Mouse (Mus musculus) cerebellum, postnatal 10 days (tissue): ENCODE results near the gene Pgrmc1.
"Not testable (repeated sequence)": the region's sequence is repeated elsewhere in the genome, so short reads cannot be mapped to it uniquely, and the experiment has no call there.

ENCODE experiments used
- DNase-seq, 2 experiments: peaks; one replicate each; pipeline ENCODE4 v3.0.0; 2021; ENCODE audit warnings: mixed read lengths in 2 of 2

The Pgrmc1 gene

DNA sequence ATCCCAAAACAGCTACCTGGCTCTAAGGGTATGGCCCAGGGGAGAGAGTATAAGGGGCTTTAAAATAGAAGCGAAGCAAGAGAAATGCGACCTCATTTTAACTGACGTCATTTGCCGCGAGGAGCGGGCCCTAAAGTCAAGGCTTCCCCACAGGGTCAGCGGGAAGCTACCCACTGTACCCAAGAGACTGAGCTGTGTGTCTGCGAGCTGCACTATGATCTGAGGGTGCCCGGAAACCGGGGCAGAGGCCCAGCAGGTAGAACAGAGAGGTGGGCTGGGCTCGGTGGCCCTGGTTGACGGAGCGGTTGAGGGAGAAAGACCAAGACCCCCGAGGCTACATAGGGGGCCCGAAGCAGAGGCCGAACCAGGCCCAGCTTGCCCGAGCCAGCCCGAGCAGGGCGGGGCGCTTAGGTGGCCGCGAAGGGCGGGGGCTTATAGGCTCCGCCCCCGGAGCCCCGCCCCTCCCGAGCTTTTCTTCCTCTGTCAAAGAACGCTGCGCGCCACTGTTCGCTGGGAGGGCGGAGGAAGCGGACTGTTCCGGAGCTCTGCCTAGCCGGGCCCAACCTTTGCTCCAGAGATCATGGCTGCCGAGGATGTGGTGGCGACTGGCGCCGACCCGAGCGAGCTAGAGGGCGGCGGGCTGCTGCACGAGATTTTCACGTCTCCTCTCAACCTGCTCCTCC, at the start of gene Pgrmc1:
Pgrmc1 (plus strand) TSS at position 500 of the 683 bp plus-strand sequence.
- peak; percentile 90 to 92 for DNase-seq

DNA sequence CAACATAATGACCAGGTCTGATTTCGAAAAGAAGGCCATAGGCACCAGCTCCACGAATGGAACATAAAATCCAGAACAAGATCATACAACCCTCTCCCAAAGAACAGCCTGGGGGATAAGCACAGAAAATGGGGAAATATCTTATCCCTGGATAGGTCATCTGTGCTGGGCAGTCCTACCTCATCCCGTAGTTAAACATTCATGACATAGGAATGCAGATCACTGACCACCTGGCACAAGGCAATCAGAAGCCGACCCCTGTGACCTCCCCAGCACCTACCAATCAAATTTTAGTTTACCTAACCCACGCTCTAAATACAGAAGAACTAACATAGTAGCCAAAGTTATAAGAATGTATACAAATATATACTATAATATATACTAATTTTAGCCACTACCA, 49.2 kb upstream of the Pgrmc1 start:
- DNase-seq = no peak

DNA sequence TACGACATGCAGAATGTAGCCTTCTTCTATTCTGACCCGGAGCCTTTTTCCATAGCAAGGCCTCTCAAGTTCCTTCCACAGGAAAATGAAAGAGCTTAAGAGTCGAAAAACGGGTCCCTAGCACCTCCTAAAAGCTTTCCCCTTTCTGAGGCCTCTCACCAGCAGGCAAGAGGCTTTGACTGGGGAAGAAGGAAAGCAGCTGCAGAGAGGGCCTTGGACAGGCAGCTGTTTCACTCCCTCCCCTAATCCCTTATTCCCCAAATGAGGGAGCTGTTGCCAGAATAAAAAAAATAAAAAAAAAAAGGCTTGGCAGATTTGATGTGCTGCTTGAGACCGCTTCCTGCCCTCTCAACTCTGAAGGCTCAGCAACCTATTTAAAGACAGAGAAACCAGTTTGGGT, 47.1 kb upstream of the Pgrmc1 start:
- DNase-seq = peak; percentile 18 to 42

DNA sequence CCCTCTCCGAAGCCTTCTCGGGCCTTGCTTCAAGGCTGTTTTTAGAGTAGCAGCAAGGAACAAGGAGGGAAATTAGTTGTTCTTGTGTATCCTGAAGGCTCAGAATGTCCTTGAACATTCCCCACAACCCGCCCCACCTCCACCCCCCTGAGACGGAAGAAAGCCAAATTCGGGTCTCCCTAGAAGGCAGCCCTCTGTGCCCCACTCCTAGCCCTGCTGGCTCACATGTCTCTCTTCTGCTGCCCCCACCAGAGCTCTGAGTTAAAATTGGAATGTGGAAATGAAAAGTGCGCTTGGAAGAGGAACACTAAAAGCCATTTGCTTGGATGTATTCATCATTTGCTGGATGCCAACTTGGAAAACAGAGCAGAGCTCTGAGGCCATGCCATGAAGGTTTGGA, 46.7 kb upstream of the Pgrmc1 start:
- DNase-seq = peak in 1 of 2 experiments; percentile 7

DNA sequence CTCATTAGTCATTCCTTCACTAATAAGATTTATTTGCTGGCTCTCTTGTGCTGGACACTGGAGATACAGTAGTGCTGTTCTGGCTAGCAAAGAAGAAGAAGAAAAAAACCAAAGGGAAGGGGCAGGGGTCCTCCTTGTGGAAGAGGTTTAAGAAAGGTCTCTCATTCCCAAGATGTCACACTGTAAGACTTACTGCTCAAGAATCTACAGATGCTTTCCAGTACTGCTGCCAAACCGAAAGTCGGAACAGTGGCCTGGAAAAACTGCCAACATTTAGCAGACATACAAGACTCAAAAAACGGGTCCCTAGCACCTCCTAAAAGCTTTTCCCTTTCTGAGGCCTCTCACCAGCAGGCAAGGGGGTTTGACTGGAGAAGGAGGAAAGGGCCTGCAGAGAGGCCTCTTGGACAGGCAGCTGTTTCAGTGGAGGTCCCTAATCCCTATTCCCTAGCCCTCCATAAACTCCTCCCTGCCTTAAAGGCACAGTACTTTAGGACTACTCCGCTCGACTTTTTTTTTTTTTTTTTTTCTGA, 45.9 kb upstream of the Pgrmc1 start:
- peak; percentile 36 to 38 for DNase-seq

DNA sequence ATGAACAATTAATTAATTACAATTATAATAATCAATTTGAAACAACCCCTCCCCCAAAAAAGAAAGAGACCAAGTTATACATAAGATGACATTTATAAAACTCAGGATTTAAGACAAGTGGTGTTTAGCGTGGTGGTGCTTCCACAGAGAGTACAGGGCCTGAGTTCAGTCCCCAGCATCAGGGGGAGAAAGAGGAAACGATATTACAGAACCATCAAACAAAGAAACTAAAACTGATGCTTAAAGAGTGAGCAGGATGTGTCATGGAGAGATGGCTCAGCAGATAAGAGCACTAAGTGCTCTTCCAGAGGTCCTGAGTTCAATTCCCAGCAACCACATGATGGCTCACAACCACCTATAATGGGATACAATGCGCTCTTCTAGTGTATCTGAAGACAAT, 45.3 kb upstream of the Pgrmc1 start:
- no peak for DNase-seq

DNA sequence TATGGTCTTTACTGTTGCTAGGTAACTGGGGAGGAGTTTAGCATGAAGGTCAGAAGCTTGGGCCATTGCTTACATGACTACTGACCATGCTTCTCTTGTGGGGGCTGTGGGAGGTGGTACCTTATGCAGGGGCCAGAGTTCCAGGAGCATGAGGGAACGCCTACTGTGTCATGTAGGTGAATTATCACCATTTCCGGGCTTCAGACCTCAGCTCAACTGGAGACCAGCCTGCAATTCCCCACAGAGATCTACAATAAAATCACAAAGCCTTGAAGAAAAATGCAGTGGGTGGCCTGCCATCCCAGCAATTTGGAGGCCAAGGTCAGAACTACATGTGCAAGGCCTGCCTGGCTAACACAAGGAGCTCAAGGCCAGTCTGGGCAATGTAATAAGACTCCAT, 42.8 kb upstream of the Pgrmc1 start:
- not testable (repeated sequence) for DNase-seq

DNA sequence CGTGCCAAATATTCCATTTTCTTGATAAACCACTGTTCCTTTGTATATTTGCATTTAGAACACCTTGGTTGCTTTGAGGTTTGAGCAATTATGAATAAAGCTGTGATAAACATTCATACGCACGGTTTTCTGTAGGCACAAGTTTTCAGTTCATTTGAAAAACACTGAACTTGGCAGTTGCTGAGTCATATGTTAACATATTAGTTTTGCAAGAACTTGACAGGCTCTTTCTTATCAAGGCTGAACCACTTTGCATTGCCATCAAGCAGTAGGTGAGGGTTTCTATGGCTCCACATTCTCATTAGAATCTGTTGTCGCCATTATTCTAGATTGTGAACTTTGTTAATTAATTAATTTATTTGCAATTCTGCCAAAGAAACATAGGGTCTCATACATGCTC, 37.8 kb upstream of the Pgrmc1 start:
- no peak for DNase-seq

DNA sequence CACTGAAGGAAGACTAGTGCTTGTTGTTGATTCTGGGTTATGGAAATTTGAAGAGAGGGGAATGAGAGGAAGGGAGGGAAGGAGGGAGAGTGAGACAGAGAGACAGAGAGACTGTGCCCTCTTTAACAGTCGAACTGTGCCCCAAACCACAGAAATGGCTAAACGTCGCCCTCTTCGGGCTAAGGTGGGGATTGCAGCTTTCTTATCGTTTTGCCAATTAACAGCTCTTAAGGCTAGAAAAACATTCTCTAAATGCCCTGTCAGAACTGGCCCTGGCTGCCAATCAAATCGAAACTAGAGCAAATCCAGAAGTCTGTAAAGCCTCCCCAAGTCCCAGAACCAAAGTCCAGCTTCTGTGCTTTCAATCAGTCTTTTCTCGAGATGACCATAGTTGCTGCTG, 36.4 kb upstream of the Pgrmc1 start:
- peak; percentile 76 to 80 for DNase-seq

DNA sequence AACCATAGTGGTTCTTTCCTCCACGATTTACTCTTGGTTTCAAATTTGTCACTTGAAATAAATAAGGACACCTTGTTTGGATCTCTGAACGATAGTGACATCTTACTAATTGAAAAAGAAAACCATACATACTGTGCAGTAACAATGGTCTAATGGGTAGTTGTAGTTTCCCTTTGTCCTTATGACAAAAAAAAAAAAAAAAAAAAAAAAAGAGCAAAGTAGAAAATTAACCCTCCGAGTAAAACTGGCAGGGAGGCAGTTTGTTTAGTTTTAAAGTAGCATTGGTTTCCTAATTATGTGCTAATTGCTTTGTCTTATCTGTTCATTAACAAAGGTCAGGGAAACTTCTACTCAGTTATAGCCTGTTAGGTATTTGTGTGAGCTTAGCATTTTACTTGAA, 35.9 kb upstream of the Pgrmc1 start:
- no peak for DNase-seq

DNA sequence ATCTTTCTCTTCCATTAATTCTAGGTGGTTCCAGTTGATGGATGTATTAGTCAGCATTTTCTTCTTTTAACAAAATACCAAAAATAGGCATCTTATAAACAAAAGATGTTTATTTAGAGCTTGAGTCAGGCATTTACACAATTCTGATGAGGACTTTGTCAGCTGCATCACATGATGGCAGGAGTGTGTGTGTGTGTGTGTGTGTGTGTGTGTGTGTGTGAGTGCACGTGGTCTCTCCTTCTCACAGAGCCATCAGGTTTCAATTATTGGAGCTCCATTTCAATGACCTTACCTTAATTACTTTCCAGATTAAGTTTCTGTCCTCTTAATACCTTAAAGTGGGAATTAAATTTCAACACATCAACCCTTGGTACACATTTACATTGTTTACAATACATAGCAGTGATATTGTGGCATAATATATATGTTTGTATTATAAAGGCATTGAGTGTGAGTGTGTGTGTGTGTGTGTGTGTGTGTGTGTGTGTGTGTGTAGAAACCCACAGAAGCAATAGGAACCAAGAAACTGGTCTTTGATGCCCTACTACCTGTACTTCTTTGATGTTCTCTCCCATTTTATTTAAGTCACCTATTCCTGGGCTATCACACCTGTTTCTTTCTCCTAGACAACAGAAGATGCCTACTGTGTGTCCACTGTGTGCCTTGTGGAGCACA, 11.2 kb upstream of the Pgrmc1 start:
- DNase-seq = no peak

DNA sequence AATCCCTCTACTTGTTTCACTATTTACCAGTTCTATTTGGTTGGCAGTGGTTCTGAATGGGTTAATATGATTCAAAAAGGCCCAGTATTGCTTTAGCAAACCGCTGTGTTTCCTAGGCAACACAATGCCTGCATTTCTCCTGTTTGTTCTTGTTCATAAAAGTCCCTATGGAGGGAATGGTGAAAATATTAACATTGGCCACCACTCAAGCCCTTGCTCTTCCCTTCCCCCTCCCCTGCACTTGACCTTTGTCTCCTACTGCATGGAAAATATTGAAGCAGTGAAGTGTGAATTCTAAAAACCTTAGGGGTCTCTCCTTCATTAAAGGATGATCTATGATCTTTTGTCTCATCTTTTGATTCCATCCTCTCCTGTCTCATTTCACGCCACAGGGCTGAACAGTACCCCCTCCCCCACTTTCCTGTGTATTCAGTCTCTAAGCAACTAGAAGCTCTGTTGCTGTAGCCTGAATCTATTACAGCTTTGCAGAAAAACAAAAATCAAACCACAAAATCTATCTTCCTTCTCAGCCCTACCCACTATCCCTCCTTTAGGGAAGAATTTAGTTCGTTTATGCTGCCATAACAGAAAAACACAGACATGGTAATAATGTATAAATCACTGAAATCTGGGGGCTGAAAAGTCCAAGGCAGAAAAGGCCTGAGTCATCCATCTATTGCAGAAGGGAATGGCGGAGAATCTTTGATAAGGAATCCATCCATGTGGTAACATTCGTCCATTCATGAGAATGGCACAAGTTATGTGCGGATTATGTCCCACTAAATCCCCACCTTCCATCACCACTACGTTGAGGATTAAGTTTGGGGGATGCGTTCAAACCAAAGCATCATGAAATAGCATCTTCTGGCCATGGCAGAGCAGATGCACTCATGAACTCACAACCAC, 10.4 kb upstream of the Pgrmc1 start:
- DNase-seq = peak in 1 of 2 experiments; percentile 5

DNA sequence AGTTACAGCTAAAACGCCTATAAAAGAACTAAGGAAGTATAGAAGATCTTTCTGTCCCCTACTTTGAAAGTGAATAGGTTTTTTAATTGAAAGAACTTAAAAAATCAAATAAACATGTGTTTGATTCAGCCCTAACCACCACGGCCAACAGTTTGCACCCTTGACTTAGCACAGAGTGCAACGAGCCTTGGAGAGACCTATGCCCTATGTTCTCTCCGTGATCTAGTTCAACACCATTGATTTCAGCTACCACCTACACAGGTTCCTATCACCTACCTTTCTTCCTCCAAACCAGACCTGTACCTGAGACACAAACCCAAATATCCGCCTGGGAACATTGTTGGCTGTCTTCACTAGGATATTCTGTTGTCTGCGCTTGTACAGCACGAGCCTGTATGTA, 7.7 kb upstream of the Pgrmc1 start:
- no peak for DNase-seq

DNA sequence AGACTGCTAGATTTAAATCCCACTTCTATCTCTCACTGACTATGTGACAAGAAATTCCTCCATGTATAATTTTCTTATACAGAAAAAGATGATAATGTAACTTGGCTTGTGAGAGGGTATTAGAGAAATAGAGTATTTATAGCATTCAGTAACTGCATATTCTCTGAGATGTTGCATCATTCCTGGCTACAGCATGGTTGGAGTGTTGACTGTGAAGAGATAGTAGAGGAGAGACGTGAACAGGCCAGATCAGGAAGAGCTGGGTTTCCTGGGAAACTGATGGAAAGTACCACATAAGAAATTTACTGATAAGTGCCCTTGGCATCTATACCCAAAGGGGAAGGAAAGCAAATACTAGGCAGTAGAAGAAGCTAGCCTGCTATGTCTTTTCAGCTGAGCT, 6.9 kb upstream of the Pgrmc1 start:
- no peak for DNase-seq

DNA sequence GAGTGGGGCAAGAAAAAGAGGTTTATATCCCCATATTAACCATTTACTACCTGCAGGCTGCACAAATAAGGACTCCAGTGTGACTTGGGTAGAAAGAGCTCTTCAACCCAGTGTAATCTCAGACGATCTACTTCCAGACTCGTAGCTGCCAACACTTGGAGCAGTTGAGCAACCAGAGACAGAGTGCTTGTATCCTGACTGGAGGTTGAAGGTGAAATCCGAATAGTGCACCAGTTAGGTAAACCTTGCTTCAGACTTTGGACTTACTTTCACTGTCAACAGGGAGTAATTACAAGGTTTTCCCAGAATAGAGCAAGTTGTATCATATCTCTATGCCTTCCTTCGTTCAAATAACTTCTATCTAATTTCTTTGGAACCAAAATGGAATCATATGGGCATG, 6.5 kb upstream of the Pgrmc1 start:
- no peak for DNase-seq

DNA sequence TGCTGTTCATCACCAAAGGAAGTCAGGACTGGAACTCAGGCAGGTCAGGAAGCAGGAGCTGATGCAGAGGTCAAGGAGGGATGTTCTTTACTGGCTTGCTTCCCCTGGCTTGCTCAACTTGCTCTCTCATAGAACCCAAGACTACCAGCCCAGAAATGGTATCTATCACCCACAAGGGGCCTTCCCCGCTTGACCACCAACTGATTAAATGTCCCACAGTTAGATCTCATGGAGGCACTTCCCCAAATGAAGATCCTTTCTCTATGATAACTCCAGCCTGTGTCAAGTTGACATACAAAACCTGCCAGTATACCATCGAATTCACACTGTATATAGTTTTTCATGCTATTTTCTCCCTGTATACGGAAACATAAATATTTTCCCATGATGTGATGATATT, 2.8 kb upstream of the Pgrmc1 start:
- no peak for DNase-seq

DNA sequence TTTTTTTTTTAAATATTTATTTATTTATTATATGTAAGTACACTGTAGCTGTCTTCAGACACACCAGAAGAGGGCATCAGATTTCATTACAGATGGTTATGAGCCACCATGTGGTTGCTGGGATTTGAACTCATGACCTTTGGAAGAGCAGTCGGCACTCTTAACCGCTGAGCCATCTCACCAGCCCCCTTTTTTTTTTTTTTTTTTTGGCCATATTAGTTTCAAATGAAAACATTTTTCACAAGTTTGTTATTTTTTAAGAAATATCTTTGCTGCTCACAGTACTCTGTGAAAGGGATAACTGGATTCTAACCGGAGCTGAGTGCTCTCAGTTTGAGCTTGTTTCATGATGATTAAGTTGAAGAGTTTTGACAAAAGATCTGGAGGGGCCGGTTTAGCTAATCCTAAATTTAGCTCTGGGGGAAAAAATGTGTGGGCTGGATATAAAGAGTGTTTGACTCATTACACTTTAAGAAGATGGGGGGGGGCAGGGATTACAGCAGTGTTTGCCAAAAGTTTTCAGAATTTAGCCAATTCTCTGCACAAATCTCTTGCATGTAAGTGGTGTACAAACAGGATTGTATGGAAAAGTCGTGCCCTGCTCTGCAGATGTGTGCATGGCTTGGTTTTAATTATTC, 1.4 kb upstream of the Pgrmc1 start:
- DNase-seq = not testable (repeated sequence)

DNA sequence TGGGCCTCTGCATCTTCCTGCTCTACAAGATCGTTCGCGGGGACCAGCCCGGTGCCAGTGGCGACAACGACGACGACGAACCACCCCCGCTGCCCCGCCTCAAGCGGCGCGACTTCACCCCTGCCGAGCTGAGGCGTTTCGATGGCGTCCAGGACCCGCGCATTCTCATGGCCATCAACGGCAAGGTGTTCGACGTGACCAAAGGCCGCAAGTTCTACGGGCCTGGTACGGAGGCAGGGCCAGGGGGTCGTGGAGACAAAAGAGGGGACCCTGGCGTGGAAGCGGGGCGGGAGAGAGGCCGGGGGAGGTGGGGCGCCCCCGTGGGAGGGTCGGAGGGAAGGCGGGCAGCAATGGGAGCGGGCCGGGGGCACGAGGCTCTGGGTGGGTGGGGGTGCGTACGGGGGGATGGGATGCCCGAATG, 394 bp downstream of the Pgrmc1 start:
- DNase-seq = peak; percentile 51 to 56

DNA sequence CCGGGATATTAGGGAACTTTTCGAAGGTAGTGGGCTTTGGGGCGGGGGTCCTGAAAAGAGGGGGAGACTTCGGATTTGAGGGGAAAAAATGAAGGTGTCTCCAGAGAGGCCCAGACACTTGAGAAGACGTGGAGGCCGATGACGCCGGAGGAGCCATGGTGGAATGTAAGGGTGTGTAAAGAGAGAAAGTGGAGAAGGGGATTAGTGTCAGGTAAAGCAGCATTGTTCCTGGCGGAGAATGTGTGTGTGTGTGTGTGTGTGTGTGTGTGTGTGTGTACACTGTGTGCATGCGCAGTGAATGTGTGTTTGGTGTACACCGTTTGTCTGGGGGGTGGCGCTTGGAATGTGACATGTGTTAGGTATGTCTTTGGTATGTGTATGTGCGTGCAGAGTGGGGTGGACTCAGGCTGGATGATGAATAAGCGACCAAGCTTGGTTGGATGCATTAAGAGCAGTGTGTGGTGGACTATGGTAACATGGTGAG, 897 bp downstream of the Pgrmc1 start:
- DNase-seq = peak; percentile 52 to 53

DNA sequence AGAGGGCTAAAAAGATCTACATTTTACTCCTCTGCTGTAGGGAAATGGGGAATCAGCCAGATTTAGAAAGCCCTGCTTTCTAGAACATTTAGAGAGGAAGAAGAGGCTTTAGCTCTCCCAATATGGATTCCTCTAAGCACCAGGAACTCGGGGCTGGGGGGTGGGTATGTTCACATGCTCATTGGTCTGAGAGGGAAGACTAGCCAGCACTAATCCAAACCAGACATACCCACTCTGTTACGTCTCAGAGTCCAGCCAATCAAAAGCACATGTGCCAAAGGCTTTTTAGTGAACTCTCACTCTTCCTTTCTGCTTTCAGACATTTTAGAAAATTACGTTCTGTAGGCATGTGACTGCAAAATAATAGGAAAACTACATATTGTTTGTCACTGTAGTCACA, 1.6 kb downstream of the Pgrmc1 start:
- DNase-seq = peak; percentile 6 to 7

DNA sequence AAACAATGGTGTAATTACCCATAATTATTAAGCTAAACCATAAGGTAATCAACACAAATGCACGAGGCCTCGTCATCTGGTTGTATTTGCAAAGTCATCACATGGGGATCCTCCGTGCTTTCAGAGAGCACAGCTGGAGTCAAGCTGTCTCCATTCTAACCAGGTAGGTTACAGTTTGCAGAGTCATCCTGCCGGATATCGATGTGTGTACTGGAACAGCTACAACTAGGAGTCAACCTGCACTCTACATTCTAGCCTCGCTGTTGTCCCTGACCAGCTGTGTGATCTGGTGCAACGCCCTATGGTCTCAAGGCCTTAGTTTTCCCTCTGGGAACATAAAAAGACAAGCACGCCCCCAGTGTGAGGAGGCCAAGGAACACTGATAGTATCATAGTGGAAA, 2.1 kb downstream of the Pgrmc1 start:
- no peak for DNase-seq

DNA sequence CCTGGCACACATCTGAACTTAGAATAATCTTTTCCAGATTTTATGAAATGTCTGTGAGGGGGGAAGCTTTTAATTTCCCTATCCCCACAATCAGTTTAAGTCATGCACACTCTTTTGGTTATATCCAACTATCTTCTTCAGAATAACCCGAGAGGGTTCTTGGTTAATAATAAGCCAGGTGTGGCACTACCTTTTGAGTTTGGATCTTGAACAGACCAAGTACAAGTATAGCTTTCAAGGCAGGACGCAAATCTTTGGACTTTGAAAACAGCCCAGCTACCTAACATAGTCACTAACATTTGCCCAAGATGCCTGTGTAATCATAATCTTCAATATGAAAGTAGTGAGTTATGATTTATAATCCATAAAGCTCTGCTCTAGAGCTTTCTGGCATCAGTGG, 4.9 kb downstream of the Pgrmc1 start:
- no peak for DNase-seq

DNA sequence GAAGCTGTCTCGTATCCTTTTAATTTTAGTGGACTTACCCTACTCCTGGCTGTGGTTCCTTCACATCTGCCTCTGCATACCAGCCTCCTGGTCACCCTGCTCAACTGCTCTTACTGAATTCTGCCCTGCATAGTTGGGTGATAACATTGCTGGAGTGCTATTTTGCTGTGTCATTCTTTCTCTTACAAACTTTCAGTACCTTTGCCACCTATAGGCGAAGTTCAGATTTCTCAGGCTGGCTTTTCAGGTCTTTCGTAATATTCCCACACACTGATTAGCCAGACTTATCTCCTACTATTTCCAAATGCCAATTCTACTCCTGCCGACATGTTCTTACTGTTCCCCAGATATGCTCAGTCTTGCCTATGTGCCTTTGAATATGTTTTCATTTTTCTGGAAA, 6.0 kb downstream of the Pgrmc1 start:
- no peak for DNase-seq
